Mouse (Mus musculus): ENCODE data around the gene Mmp23. TPM values are rescaled to one million over a fixed set of nuclear protein-coding genes. Genes with fewer than 3 reads are reported as not detected.
A peak's percentile ranks its signal among the peaks of the same experiment; 100 is the strongest.
"Not testable (repeated sequence)": the region's sequence is repeated elsewhere in the genome, so short reads cannot be mapped to it uniquely, and the experiment has no call there.

Gene Mmp23
- 3.9 and 5.9 TPM in 2 replicates for polyA plus RNA-seq (2016; fragmentation: Nextera tagmentation; extraction: Ambion mirVana)

DNA sequence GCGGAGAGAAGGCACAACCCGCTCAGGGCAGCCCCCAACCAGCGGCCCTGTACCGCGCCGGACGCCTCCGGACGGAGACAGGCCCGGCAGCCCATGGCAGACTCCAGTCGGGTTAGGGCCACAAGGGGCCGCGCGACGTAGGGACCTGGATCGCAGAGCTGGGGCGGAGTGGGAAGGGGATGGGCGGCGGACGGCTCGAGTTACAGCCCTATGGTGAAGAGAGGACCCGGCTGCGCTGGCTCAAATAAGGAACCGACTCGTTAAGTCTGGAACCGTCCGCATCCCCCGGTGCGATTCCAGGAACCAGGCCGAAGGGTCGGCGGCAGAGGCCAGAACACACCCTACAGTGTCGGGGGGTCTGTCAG lies at the start of gene Mmp23:
TSS of gene Mmp23 (minus strand) at position 299 of the 365 bp plus-strand sequence.
- 1% methylated on average over 33 of the region's 33 CpGs for WGBS
- ATAC-seq (ENCODE audit: low FRiP score): peak; percentile 41
- Histone ChIP-seq H3K4me2 (replicated peaks) (peak within 1 kb of the TSS; percentile 65), H3K27me3 (peaks cover 71% of the 10 kb centered on the region), H3K9ac (peak within 1 kb of the TSS; percentile 67), H3K9me3 (replicated peaks) (no peaks in the 10 kb centered on the region), H3K27ac (no peak within 1 kb of the TSS), H3K4me1 (peaks cover 32% of the 10 kb centered on the region), H3K4me3 (peak within 1 kb of the TSS; percentile 34), H3K36me3 (peaks cover 49% of the 10 kb centered on the region)

DNA sequence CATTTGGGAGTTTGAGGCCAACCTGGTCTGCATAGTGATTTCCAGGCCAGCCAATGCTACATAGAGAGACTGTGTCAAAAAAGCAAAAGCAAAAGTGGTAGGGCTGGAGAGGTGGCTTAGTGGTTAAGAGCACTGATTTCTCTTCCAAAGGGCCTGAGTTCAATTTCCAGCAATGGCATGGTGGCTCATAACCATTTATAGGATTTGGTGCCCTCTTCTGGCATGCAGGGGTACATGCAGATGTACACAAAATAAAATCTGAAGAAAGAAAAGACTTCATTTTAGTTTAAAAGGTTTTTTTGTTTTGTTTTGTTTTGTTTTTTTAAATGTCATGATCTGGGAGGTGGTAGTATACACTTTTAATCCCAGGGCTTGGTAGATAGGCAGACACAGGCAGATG lies 47.2 kb upstream of the Mmp23 start:
- Histone ChIP-seq H3K27me3 (peaks cover 15% of the 10 kb centered on the region), H3K9me3 (replicated peaks) (no peaks in the 10 kb centered on the region), H3K9ac (no peak overlapping the region), H3K4me2 (replicated peaks) (no peak overlapping the region), H3K36me3 (no peaks in the 10 kb centered on the region), H3K4me1 (peaks cover 16% of the 10 kb centered on the region), H3K4me3 (no peak overlapping the region), H3K27ac (no peak overlapping the region)
- ATAC-seq (ENCODE audit: low FRiP score): no peak

DNA sequence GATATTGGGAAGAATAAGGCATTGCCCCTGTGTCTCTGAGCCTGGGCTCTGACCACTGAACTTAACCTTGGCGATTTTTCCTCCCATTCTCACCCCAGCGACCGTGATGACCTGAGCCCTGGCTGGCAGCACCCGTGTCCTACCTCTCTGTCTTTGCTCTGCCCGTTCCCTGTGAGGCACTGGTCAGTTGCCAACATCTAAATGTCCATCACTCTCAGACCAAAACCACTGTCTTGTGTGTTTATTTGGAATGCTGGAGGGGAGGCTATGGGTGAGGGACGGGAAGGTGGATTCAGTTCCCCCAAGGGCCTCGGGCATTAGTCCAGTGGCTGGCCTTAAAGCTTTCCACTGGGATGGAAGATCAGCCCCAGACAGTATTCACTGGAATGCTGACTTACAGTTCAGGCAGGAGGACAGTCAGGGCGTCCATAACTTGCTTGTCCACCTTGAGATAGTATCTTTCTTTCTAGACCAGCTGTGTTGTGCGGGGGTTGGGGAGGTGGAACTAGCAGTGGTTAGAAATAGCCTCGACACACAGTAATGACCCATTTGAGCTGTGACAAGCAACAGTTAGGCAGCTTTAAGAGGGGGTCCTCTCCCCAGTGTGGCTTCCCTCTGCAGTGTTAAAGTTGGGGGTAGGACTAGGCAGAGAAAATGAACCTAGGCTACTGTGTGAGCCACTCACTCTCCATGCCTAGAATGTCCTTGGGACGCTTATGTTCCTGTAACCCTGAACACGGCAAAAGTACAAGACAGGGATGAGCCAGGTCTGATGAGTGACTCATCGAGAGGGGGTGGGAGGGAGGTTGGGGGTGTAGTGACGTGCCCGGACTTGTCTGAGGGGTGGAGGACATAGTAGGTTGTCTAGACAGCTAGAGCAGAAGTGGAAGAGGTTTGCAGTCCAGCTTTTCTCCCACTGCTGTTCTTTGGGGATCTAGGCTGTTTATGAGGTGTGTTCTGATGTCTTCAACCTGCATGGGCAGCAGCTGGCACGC lies 43.4 kb upstream of the Mmp23 start:
- no peak for ATAC-seq (ENCODE audit: low FRiP score)
- Histone ChIP-seq H3K9me3 (replicated peaks) (no peaks in the 10 kb centered on the region), H3K4me2 (replicated peaks) (peak overlapping the region; percentile 89; the same call in 1 of the 2 replicates), H3K4me1 (peaks cover 21% of the 10 kb centered on the region), H3K36me3 (no peaks in the 10 kb centered on the region), H3K27ac (no peak overlapping the region), H3K9ac (no peak overlapping the region), H3K27me3 (peaks cover 25% of the 10 kb centered on the region), H3K4me3 (no peak overlapping the region)
- 75% methylated on average over 16 of the region's 16 CpGs for WGBS

DNA sequence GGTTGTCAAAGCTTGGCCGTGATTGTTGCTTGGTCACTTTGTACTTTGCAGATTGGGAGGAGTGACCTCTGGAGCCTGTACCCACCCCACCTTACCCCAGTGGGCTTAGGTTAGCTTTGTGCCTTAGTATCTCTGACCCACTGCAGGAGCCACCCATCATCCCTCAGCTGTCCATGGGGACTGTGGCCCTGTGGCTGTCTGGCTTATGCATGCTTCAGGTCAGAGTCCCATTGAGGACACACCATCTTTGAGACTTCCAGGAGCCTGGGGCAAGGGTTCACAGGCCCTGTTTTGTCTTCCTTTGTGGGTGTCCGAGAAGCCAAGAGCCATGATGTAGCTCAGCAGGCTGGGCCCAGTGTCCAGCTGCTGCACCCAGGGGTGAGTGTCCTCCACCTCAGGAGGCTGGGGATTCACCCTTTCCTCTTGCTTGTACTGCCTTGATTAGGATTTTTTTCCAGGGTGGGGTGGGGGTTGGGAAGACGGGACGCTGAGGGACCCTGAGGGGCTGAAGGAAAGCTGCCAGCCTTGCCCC lies 42.4 kb upstream of the Mmp23 start:
- peak overlapping the region; percentile 76 for H3K4me3 ChIP-seq
- H3K27me3 ChIP-seq: peaks cover 25% of the 10 kb centered on the region
- WGBS: 73% methylated on average over 4 of the region's 4 CpGs
- no peak overlapping the region for H3K27ac ChIP-seq
- peak overlapping the region; percentile 89 for H3K4me2 ChIP-seq (replicated peaks)
- ATAC-seq (ENCODE audit: low FRiP score): no peak
- peaks cover 21% of the 10 kb centered on the region for H3K4me1 ChIP-seq
- H3K36me3 ChIP-seq: no peaks in the 10 kb centered on the region
- H3K9me3 ChIP-seq (replicated peaks): no peaks in the 10 kb centered on the region
- H3K9ac ChIP-seq: peak overlapping the region; percentile 84

DNA sequence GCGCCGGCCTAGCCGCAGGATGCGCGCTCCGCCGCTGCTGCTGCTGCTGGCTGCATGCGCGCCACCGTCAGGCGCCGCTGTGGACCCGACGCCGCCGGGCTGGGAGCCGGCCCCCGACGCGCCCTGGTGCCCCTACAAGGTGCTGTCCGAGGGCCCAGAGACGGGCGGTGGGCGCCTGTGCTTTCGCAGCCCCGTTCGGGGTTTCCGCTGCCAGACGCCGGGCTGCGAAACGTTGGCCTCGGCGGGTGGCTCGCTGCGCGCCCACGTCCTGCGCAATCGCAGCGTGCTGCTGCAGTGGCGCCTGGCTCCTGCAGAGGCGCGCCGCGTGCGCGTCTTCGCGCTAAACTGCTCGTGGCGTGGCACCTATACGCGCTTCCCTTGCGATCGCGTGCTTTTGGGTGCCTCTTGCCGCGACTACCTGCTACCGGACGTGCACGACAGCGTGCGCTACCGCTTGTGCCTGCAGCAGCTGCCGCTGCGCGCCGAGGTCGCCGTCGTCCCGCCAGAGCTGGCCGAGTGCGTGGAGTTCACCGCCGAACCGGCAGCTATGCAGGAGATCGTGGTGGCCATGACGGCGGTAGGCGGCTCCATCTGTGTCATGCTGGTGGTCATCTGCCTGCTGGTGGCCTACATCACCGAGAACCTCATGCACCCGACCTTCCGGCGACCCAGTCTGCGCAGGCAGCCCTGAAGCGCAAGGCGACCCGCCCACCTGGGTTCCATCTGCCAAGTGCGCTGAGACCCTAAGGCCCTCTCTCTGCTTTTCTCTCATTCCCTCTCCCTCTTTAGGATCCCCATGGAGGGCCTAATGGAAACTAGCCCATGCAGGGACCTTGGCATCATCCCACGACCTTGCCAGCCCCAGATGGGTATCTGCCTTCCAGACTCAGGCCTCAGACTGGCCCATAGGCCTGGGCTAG lies 41.6 kb upstream of the Mmp23 start:
- Histone ChIP-seq H3K4me3 (peak overlapping the region; percentile 76), H3K4me2 (replicated peaks) (peak overlapping the region; percentile 89), H3K36me3 (no peaks in the 10 kb centered on the region), H3K9ac (peak overlapping the region; percentile 84), H3K27ac (peak overlapping the region; percentile 89), H3K4me1 (peaks cover 21% of the 10 kb centered on the region), H3K27me3 (peaks cover 25% of the 10 kb centered on the region), H3K9me3 (replicated peaks) (no peaks in the 10 kb centered on the region)
- 1% methylated on average over 90 of the region's 92 CpGs for WGBS
- peak; percentile 76 for ATAC-seq (ENCODE audit: low FRiP score)

DNA sequence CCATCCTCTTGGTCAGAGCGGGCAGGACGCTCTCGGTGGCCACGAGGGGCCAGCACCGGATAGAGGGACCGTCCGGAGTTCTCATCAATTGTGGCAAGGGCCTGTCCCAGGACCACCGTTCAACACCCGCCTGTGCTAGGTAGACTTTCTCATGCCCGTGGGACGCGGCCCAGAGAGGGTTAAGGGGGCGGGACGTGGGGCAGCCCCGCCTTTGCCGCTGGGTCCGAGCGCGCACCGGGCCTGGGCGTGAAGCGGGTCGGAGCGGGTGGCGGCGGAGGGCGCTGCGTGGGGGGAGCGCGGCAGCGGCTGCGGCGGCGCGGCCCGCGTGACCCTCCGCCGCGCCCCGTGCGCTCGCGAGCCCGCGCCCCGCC lies 40.9 kb upstream of the Mmp23 start, which contains the start of gene Fndc10:
TSS of gene Fndc10 (plus strand) at position 232 of the 371 bp plus-strand sequence.
- peak within 1 kb of the TSS; percentile 76 for H3K4me3 ChIP-seq
- no peaks in the 10 kb centered on the region for H3K9me3 ChIP-seq (replicated peaks)
- peak; percentile 85 for ATAC-seq (ENCODE audit: low FRiP score)
- H3K36me3 ChIP-seq: no peaks in the 10 kb centered on the region
- peaks cover 21% of the 10 kb centered on the region for H3K4me1 ChIP-seq
- peak within 1 kb of the TSS; percentile 84 for H3K9ac ChIP-seq
- H3K27me3 ChIP-seq: peaks cover 25% of the 10 kb centered on the region
- H3K27ac ChIP-seq: peak within 1 kb of the TSS; percentile 89
- under 1% methylated on average over 38 of the region's 47 CpGs for WGBS
- peak within 1 kb of the TSS; percentile 89 for H3K4me2 ChIP-seq (replicated peaks)

DNA sequence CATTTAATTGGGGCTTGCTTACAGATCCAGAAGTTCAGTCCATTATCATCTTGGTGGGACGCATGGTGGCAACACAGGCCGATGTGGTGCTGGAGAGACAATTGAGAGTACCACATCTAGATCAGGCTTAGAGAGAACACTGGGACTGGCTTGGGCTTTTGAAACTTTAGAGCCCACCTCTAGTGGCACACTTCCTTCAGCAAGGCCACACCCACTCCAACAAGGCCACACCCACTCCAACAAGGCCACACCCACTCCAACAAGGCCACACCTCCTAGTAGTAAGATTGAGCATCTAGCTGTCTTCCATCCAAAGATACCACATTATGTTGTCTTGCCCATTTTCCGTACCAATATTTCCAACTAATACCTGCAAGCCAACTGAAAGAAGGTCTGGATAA lies 39.2 kb upstream of the Mmp23 start:
- Histone ChIP-seq H3K4me1 (peaks cover 21% of the 10 kb centered on the region), H3K9ac (no peak overlapping the region), H3K4me2 (replicated peaks) (no peak overlapping the region), H3K36me3 (no peaks in the 10 kb centered on the region), H3K27me3 (peaks cover 23% of the 10 kb centered on the region), H3K9me3 (replicated peaks) (no peaks in the 10 kb centered on the region), H3K4me3 (no peak overlapping the region), H3K27ac (no peak overlapping the region)
- ATAC-seq (ENCODE audit: low FRiP score): no peak
- WGBS: 95% methylated on average over 3 of the region's 3 CpGs

DNA sequence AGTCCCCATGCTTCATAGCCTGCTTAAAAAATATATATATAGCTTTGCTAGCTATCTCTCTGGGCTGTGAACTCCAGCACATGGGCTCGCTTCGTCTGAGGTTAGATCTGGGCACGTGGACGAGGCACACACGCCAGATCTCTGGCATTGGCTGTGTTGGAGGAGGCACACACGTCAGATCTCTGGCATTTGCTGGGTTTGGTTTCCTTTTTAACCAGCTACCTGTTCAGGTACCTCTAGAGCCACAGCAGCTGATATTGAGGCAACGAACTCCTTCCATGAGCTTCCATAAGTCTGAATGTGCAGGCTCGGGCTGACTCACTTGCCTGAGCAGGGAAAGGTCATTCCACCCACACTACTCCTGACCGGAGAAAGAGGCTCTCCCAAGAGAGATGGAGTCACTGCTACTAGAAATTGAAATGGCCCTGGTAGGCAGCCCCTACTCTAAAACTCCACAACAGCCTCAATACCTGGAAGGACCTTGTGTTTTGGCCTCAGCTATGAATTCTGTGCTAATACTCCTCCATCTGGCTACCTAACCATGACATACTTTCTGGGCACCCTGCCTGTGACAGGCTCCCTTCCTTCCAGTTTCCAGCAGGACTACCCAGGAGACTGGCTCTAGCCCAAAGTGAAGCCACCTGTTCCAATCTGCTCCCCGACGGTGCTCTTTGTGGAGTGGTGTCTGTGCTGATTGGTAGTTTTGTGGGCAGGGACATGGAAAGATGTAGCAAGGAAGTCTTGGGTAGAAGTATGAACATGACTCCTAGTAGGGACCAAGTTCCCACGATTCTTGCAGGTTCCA lies 37.6 kb upstream of the Mmp23 start:
- Histone ChIP-seq H3K4me1 (peaks cover 12% of the 10 kb centered on the region), H3K27me3 (peaks cover 14% of the 10 kb centered on the region), H3K27ac (no peak overlapping the region), H3K4me3 (no peak overlapping the region), H3K4me2 (replicated peaks) (no peak overlapping the region), H3K9ac (no peak overlapping the region), H3K36me3 (no peaks in the 10 kb centered on the region), H3K9me3 (replicated peaks) (no peaks in the 10 kb centered on the region)
- ATAC-seq (ENCODE audit: low FRiP score): no peak
- 84% methylated on average over 12 of the region's 12 CpGs for WGBS

DNA sequence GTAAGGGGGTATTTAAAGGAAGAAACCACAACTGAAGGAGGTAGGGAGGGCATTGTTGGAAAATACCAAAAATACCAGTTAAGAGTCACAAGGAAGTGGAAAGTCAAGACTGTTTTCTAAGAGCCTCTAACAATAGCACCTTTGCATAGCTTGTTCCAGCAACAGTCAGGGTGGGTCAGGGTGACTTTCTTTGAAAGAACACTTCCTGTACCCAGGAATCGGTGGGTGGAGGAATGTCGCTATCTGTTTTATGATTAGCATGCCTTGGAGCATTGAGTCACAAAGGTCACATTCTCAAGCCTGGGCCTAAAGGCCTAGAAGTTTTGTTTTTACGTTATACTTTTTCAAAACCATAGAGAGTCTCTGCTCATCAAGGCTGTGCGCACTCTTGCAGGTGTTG lies 34.6 kb upstream of the Mmp23 start:
- WGBS: 91% methylated on average over 4 of the region's 4 CpGs
- H3K27ac ChIP-seq; H3K36me3 ChIP-seq; H3K9me3 ChIP-seq (replicated peaks); H3K9ac ChIP-seq; H3K4me3 ChIP-seq; H3K4me2 ChIP-seq (replicated peaks); ATAC-seq (ENCODE audit: low FRiP score); H3K4me1 ChIP-seq; H3K27me3 ChIP-seq: not testable (repeated sequence)

DNA sequence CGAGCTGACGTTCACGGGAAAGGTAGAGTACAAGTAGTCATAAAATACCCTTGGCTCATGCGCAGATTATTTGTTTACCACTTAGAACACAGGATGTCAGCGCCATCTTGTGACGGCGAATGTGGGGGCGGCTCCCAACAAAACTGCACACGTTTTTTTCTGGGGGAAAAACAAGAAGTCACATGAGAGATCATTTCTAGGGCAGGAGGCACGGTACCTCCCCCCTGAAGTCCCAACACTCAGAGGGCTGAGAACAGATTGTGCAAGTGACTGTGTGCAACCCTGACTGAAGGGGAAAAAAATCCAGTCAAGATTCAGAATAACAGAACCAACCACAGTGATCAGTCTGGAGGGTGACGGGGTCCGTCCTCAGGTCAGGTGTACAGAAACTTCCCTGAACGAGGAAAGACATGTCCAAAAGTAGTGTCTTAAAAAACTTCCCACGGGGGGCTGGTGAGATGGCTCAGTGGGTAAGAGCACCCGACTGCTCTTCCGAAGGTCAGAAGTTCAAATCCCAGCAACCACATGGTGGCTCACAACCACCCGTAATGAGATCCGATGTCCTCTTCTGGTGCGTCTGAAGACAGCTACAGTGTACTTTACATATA lies 30.6 kb upstream of the Mmp23 start:
- H3K27me3 ChIP-seq; H3K9me3 ChIP-seq (replicated peaks); H3K4me2 ChIP-seq (replicated peaks); ATAC-seq (ENCODE audit: low FRiP score); H3K36me3 ChIP-seq; H3K9ac ChIP-seq; H3K4me1 ChIP-seq; H3K27ac ChIP-seq; H3K4me3 ChIP-seq: not testable (repeated sequence)
- WGBS: 92% methylated on average over 16 of the region's 19 CpGs

DNA sequence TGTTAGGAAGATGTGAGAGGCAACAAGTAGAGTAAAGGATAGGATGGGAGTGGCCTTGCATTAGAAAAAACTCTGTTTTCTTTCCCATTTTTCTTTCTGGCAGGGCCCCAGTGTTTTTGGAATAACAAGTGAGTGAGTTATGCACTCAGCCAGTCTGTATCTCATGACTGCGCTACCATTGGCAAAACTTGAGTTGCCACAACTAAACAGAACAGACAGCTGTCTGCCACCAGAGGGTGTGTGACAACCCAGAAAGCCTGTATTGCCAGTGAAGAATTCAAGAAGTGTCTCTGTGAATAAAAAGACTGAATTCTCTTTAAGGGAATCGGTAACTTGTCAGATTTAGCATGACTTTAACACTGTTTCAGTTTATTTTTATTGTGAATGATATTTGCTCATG lies 22.8 kb upstream of the Mmp23 start:
- no peaks in the 10 kb centered on the region for H3K4me1 ChIP-seq
- H3K4me3 ChIP-seq: no peak overlapping the region
- no peak overlapping the region for H3K27ac ChIP-seq
- no peak overlapping the region for H3K4me2 ChIP-seq (replicated peaks)
- ATAC-seq (ENCODE audit: low FRiP score): no peak
- no peak overlapping the region for H3K9ac ChIP-seq
- H3K27me3 ChIP-seq: no peaks in the 10 kb centered on the region
- 86% methylated on average over 2 of the region's 2 CpGs for WGBS
- H3K36me3 ChIP-seq: no peaks in the 10 kb centered on the region
- no peaks in the 10 kb centered on the region for H3K9me3 ChIP-seq (replicated peaks)
